Mouse (Mus musculus) forebrain, embryonic 14.5 days (tissue): ENCODE measurements around the gene D130043K22Rik. TPM values are rescaled to one million over a fixed set of nuclear protein-coding genes. Genes with fewer than 3 reads are reported as not detected.

Experiments used
- ATAC-seq: fragments of 200-750 bp; cut with Nextera tagmentation; 2 replicates; pipeline ENCODE4 v1.8.0; 2017; ENCODE audit warnings: mild to moderate bottlenecking, moderate library complexity
- DNase-seq: peaks from one replicate; pipeline ENCODE4 v3.0.0-alpha.2; 2015; ENCODE audit warnings: low spot score
- H3K27ac ChIP-seq: fragments of 300-500 bp; sonication (generic); 2 replicates; pipeline ENCODE4 v1.5.1; 2014; ENCODE audit warnings: low read depth, mild to moderate bottlenecking, control low read depth, low read length, moderate library complexity
- H3K27me3 ChIP-seq: fragments of 300-500 bp; sonication (generic); replicated peaks from 2 replicates; pipeline ENCODE4 v1.6.1; 2014; ENCODE audit warnings: low read length, control low read depth, mixed read lengths; ENCODE audit not compliant: control insufficient read depth, insufficient read depth
- H3K36me3 ChIP-seq: fragments of 300-500 bp; sonication (generic); 2 replicates; pipeline ENCODE4 v1.6.1; 2014; ENCODE audit warnings: low read length, control low read depth; ENCODE audit not compliant: control insufficient read depth, insufficient read depth
- H3K4me1 ChIP-seq: fragments of 300-500 bp; sonication (generic); 2 replicates; pipeline ENCODE4 v1.6.1; 2014; ENCODE audit warnings: antibody characterized with exemption, low read length, control low read depth; ENCODE audit not compliant: control insufficient read depth, insufficient read depth
- H3K4me2 ChIP-seq: fragments of 300-500 bp; sonication (generic); 2 replicates; pipeline ENCODE4 v1.6.1; 2014; ENCODE audit warnings: mild to moderate bottlenecking, control low read depth, low read length
- H3K4me3 ChIP-seq: fragments of 300-500 bp; sonication (generic); 2 replicates; pipeline ENCODE4 v1.5.1; 2014; ENCODE audit warnings: low read depth, low read length, control low read depth
- H3K9ac ChIP-seq: fragments of 300-500 bp; sonication (generic); 2 replicates; pipeline ENCODE4 v1.6.1; 2014; ENCODE audit warnings: mild to moderate bottlenecking, low read length, control low read depth, moderate library complexity
- H3K9me3 ChIP-seq: fragments of 300-500 bp; sonication (generic); replicated peaks from 2 replicates; pipeline ENCODE4 v1.6.1; 2016; ENCODE audit warnings: low read length, control low read depth, mixed read lengths; ENCODE audit not compliant: control insufficient read depth
- WGBS: fragments of 180-500 bp; shearing (Covaris S2); extraction: QIAGEN DNeasy Blood & Tissue Kit; methylation state at CpG from one replicate; pipeline ENCODE4 v1.1.7; 2014; 5-methylcytosine and 5-hydroxymethylcytosine counted together
- polyA plus RNA-seq: library from polyadenylated mRNA; unstranded; fragments of >200 nt; fragmentation: Nextera tagmentation; extraction: Ambion mirVana; gene quantifications from 2 replicates; pipeline ENCODE4 v1.2.1, GENCODE M21; 2014

D130043K22Rik gene
- polyA plus RNA-seq, 1 experiment from 2014 or later, result 1.4 TPM

DNA sequence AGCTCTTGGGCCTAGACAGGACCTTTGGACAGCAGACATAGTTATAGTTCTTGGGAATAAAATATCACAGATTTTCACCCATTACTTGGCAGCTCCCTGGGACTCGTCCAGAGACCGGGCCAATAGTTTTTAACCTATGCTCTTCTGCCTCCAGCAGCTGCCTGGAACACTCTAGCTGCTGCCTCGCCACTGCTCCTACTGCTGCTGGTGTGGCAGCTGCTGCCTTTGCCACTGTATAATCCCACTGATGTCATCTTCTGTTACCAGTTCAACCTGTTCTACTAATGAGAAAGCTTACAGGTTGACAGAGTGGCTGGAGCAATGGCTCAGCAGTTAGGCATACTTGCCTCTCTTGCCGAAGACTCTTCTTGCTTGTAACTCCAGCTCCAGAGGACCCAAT, 4.4 kb downstream of the D130043K22Rik start:
- Histone ChIP-seq H3K36me3 (no peaks in the 10 kb centered on the region), H3K27ac (no peak overlapping the region), H3K9me3 (no peaks in the 10 kb centered on the region), H3K4me1 (peaks cover 3% of the 10 kb centered on the region; the same call in 1 of the 2 replicates), H3K27me3 (no peaks in the 10 kb centered on the region), H3K4me2 (no peak overlapping the region), H3K4me3 (no peak overlapping the region), H3K9ac (no peak overlapping the region)
- ATAC-seq (no peak), DNase-seq (no peak)
- WGBS, result 81% methylated on average over 4 of the region's 4 CpGs

DNA sequence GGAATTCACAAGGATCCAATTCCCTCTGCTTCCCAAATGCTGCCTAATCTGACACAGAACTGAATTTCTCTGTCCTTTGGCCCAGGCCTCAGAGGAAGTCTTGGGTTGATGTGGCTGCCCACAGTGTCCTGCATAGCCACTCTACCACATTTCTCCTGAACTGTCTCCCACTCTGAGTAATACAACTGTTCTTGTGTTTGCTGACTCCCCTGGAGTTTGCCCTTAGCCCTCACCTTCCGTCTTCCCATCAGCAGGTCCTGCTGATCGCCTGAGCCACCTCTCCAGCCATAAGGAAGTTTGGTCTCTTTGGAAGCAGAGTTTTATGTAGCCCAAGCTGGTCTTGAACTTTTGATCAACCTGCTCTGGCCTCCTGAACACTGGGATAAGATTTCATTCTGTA, 7.1 kb downstream of the D130043K22Rik start:
- 91% methylated on average over 2 of the region's 2 CpGs for WGBS

DNA sequence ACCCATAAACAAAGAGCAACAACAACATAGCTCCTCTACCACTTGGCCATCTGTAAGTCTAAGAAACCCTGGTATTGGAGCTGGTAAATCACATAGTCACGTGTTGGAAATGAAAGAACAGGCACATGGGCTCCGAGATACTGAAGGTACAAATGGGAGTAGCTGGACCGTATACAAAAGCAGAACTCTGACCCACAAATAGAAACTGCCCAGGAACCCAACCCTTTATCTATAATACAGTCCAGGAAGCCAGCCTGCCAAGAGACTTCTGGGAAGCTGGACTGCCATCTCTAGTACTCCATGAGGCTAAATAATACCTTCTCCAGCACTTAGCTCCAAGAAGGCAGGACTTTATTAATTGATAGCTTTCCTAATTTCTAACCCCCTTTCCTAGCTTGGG, 7.6 kb downstream of the D130043K22Rik start:
- Histone ChIP-seq H3K4me3 (no peak overlapping the region), H3K9me3 (no peaks in the 10 kb centered on the region), H3K36me3 (no peaks in the 10 kb centered on the region), H3K9ac (no peak overlapping the region), H3K4me2 (no peak overlapping the region), H3K27ac (no peak overlapping the region), H3K4me1 (no peaks in the 10 kb centered on the region), H3K27me3 (no peaks in the 10 kb centered on the region)
- DNase-seq (no peak), ATAC-seq (no peak)
- WGBS, result 77% methylated on average over 3 of the region's 3 CpGs

More for the DNA sequence above, 7.1 kb downstream of the D130043K22Rik start:
- H3K4me1 ChIP-seq, result no peaks in the 10 kb centered on the region
- no peaks in the 10 kb centered on the region for H3K27me3 ChIP-seq
- ATAC-seq (no peak), DNase-seq (no peak)
- H3K36me3 ChIP-seq, result no peaks in the 10 kb centered on the region
- no peak overlapping the region for H3K4me2 ChIP-seq
- H3K27ac ChIP-seq, result no peak overlapping the region
- no peak overlapping the region for H3K4me3 ChIP-seq
- H3K9ac ChIP-seq, result no peak overlapping the region
- H3K9me3 ChIP-seq, result no peaks in the 10 kb centered on the region

DNA sequence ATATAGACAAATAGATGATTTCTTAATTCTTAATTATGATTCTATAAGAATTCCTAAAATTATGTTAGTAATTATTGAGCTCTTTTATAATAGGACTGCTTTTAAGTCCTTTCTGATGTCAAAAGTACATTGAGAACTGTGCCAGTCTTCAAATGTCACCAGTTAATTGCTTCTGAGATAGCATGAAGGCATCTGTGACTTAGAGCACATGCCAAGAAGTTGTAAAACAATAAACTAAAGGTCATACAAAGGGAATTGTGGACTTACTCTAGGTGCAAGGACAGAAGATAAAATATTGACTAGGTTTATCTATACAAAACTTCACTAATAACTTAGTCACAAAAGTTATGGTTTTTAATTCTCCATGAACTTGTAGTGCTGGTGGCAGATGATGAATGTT, 14.2 kb downstream of the D130043K22Rik start:
- Histone ChIP-seq H3K36me3 (no peaks in the 10 kb centered on the region), H3K4me2 (no peak overlapping the region), H3K9me3 (no peaks in the 10 kb centered on the region), H3K9ac (no peak overlapping the region), H3K27me3 (no peaks in the 10 kb centered on the region), H3K4me3 (no peak overlapping the region), H3K27ac (no peak overlapping the region), H3K4me1 (no peaks in the 10 kb centered on the region)
- DNase-seq, result no peak
- ATAC-seq, result no peak

DNA sequence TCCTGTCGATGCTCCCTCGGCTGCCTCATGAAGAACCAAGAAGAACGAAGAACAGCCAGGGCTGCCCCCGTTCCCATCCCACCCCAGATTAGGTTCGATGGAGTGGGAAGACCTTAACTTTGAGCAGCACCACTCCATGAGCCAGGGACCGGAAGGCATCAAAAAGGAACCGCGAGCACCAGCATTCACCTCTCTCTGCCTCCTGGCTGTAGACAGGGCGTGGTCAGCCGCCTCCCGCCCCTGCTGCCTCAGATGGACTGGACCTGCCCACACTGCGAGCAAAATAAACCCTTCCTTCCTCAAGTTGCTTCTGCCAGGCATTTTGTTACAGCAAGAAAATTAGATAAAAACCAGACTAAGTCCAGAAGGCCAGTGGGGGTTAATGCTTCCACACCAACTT, 16.1 kb downstream of the D130043K22Rik start:
- Histone ChIP-seq H3K4me3 (no peak overlapping the region), H3K9me3 (no peaks in the 10 kb centered on the region), H3K9ac (no peak overlapping the region), H3K4me2 (no peak overlapping the region), H3K27me3 (no peaks in the 10 kb centered on the region), H3K27ac (no peak overlapping the region), H3K4me1 (no peaks in the 10 kb centered on the region), H3K36me3 (no peaks in the 10 kb centered on the region)
- DNase-seq (no peak), ATAC-seq (no peak)
- WGBS, result 80% methylated on average over 12 of the region's 12 CpGs

DNA sequence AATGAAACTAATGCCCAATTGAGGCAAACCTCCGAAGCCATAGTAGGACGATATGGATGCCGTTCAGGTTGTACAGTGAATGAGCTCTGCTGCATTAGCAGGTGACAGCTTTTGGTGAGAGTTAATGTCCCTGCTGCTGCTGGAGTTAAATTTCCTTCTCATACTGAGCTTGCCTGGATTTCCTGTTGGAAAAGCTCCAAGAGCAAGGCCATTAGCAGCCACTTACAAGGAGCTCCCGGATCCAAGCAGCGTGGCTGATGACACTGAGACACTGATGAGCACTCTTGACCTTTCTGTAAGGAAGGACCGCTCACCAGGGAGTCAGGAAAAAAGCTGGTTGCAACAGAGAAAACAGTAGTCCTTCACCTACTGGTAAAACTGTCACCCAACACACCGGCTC, 17.1 kb downstream of the D130043K22Rik start:
- Histone ChIP-seq H3K4me3 (no peak overlapping the region), H3K9me3 (no peaks in the 10 kb centered on the region), H3K36me3 (no peaks in the 10 kb centered on the region), H3K27ac (no peak overlapping the region), H3K4me1 (no peaks in the 10 kb centered on the region), H3K9ac (no peak overlapping the region), H3K27me3 (no peaks in the 10 kb centered on the region), H3K4me2 (no peak overlapping the region)
- ATAC-seq, result no peak
- WGBS, result 81% methylated on average over 7 of the region's 7 CpGs
- no peak for DNase-seq

DNA sequence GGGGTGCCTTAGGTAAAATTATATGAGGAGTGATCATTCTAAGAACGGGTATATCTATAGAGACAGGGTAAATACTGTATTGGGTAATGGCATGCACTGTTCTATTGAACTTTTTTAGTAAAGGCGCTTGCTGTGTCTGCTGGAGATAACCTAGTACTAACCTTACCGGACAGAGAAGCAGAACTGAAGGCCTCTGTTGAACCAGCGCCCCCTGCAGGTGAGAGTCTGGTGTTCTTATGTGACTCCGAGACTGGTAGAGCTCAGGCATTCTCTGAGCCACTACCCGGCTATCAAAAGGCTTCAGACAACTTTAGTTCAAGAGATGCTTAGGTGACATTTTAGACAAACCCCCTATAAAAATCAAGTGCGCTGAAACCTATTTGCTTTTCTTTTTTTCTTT, 17.6 kb downstream of the D130043K22Rik start:
- DNase-seq (peak; percentile 8), ATAC-seq (no peak)
- Histone ChIP-seq H3K27me3 (no peaks in the 10 kb centered on the region), H3K9me3 (no peaks in the 10 kb centered on the region), H3K4me2 (no peak overlapping the region), H3K4me1 (no peaks in the 10 kb centered on the region), H3K4me3 (no peak overlapping the region), H3K27ac (no peak overlapping the region), H3K36me3 (no peaks in the 10 kb centered on the region), H3K9ac (no peak overlapping the region)
- WGBS, result 62% methylated on average over 7 of the region's 7 CpGs

DNA sequence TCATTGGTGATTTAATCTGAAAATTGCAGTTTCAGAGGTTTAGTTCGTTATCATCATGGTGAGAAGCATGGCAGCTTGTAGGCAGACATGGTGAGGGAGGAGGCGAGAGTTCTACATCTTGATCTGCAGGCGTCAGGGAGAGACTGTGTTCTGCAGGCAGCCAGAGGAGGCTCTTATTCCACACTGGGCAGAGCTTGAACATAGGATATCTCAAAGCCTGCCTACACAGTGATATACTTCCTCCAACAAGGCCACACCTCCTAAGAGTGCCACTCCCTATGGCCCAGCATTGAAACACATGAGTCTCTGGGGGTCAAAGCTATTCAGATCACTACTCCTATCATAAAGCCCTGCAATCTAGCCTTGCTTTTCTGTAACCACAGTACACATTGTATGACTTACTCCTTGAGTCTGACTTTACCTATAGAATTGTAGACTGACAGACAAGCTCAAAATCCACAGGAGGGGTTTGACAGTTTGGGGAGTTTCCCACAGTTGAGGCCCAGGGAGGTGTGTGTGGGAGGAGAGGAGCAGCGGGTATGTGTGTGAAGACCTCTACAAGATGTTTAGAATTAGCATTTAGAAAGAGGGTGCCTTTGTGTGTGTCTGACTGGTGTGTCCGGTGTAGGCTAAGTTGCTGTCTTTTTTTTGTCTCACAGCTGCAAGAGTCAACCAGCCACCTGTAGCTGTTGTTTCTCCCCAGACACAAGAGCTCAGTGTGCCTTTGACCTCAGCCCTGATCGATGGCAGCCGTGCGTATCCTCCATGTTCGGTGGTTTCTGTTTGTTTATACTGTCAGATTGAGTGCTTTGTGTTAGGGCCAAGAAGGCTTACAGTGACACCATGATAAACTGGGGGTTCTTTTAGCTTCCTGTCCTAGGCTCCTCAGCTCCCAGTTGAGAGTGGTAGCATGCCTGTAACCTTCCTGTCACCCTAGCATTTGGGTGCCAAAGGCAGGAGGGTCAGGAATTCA, 21.8 kb downstream of the D130043K22Rik start:
- WGBS, result 79% methylated on average over 9 of the region's 9 CpGs
- H3K4me2 ChIP-seq, result no peak overlapping the region
- no peaks in the 10 kb centered on the region for H3K27me3 ChIP-seq
- no peak overlapping the region for H3K9ac ChIP-seq
- H3K4me3 ChIP-seq, result no peak overlapping the region
- H3K4me1 ChIP-seq, result no peaks in the 10 kb centered on the region
- no peaks in the 10 kb centered on the region for H3K36me3 ChIP-seq
- no peaks in the 10 kb centered on the region for H3K9me3 ChIP-seq
- DNase-seq, result no peak
- H3K27ac ChIP-seq, result no peak overlapping the region
- ATAC-seq, result no peak

DNA sequence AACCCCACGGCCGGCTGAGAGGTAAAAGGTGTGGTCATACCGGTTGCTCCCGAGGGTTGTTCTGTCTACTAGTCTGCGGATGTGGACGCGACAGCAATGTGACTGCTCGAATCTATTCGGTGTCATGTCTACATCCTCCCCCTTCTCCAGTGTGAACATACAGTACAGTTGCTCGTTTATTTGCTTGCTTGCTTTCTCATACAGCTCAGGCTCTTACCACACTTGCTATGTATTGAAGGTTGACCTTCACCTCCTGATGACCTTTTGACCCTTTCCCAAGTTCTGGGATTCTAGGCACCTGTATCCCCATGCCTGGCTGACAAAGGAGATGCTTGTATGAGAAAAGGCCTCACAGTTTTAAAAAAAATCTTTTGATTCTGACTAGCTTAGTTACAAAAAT, 22.9 kb downstream of the D130043K22Rik start:
- DNase-seq, result no peak
- 93% methylated on average over 10 of the region's 10 CpGs for WGBS
- Histone ChIP-seq H3K4me2 (no peak overlapping the region), H3K9ac (no peak overlapping the region), H3K4me3 (no peak overlapping the region), H3K9me3 (no peaks in the 10 kb centered on the region), H3K27ac (no peak overlapping the region), H3K36me3 (no peaks in the 10 kb centered on the region), H3K27me3 (no peaks in the 10 kb centered on the region), H3K4me1 (no peaks in the 10 kb centered on the region)
- no peak for ATAC-seq
